Mouse (Mus musculus) midbrain, embryonic 14.5 days (tissue): ENCODE data around the gene Prtg. TPM values are rescaled to one million over a fixed set of nuclear protein-coding genes. Genes with fewer than 3 reads are reported as not detected.

Experiments used
- ATAC-seq: fragments of 200-750 bp; cut with Nextera tagmentation; 2 replicates; pipeline ENCODE4 v1.8.0; 2017; ENCODE audit warnings: moderate number of reproducible peaks, moderate library complexity; ENCODE audit not compliant: low FRiP score, low TSS enrichment
- DNase-seq: peaks from one replicate; pipeline ENCODE4 v3.0.0-alpha.2; 2015
- H3K27ac ChIP-seq: fragments of 300-500 bp; sonication (generic); replicated peaks from 2 replicates; pipeline ENCODE4 v1.5.1; 2014; ENCODE audit warnings: mild to moderate bottlenecking, low read depth, low read length, moderate library complexity
- H3K27me3 ChIP-seq: fragments of 300-500 bp; sonication (generic); 2 replicates; pipeline ENCODE4 v1.6.1; 2014; ENCODE audit warnings: low read length, control low read depth, mixed read lengths; ENCODE audit not compliant: control insufficient read depth, insufficient read depth
- H3K36me3 ChIP-seq: fragments of 300-500 bp; sonication (generic); 2 replicates; pipeline ENCODE4 v1.6.1; 2014; ENCODE audit warnings: low read length, control low read depth; ENCODE audit not compliant: control insufficient read depth, insufficient read depth
- H3K4me1 ChIP-seq: fragments of 300-500 bp; sonication (generic); 2 replicates; pipeline ENCODE4 v1.6.1; 2014; ENCODE audit warnings: mild to moderate bottlenecking, antibody characterized with exemption, low read length, control low read depth; ENCODE audit not compliant: control insufficient read depth, insufficient read depth
- H3K4me2 ChIP-seq: fragments of 300-500 bp; sonication (generic); 2 replicates; pipeline ENCODE4 v1.6.1; 2014; ENCODE audit warnings: mild to moderate bottlenecking, low read length, moderate library complexity
- H3K4me3 ChIP-seq: fragments of 300-500 bp; sonication (generic); replicated peaks from 2 replicates; pipeline ENCODE4 v1.5.1; 2014; ENCODE audit warnings: low read depth, low read length
- H3K9ac ChIP-seq: fragments of 300-500 bp; sonication (generic); replicated peaks from 2 replicates; pipeline ENCODE4 v1.6.1; 2014; ENCODE audit warnings: mild to moderate bottlenecking, low read length, moderate library complexity
- H3K9me3 ChIP-seq: fragments of 300-500 bp; sonication (generic); 2 replicates; pipeline ENCODE4 v1.6.1; 2016; ENCODE audit warnings: low read length, control low read depth, mixed read lengths; ENCODE audit not compliant: control insufficient read depth
- WGBS: fragments of 180-500 bp; shearing (Covaris S2); extraction: QIAGEN DNeasy Blood & Tissue Kit; methylation state at CpG from one replicate; pipeline ENCODE4 v1.1.7; 2014; 5-methylcytosine and 5-hydroxymethylcytosine counted together
- polyA plus RNA-seq: library from polyadenylated mRNA; unstranded; fragments of >200 nt; fragmentation: Nextera tagmentation; extraction: Ambion mirVana; gene quantifications from 2 replicates; pipeline ENCODE4 v1.2.1, GENCODE M21; 2014

The Prtg gene
- polyA plus RNA-seq = 0.30 and 0.54 TPM in 2 replicates

DNA sequence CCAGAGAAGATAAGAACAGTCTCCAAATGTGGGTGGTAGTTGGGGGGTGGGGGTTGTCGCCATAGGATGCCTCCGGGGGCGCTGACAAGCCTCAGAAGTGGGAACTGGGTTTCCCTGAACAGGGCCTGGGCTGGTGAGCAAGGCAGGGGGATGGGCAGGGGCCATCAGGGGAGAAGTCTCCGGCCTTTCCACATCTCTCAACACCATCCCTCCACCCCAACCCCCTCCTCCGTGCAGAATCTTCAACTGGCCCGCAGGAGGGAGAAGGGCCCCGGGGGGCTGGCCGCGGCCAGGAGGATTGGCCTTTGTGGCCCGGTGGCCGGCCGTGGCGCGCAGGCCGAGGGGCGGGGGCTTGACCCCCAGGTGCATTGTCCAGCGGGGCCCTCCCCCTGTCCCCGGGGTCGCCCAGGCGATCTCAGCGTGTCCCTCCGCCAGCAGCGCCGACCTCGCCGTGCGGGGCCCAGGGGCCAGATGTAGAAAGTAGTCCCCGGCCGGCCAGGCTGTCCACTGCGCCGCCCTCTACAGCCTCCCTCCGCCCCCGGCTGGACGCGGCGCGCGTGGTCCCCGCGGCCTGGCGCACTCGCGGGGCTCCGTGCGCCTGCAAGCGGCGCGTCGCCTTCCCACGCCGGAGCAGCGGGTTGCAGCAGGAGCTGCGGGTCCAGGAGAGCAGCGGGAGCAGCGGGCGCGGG lies at the start of gene Prtg:
Gene Prtg, plus strand, starts transcription at position 144 of the 689 bp plus-strand sequence.
- Histone ChIP-seq H3K4me2 (peak within 1 kb of the TSS; percentile 100), H3K9ac (peak within 1 kb of the TSS; percentile 76), H3K4me3 (peak within 1 kb of the TSS; percentile 73), H3K27me3 (peaks cover 9% of the 10 kb centered on the region; the same call in 1 of the 2 replicates), H3K27ac (peak within 1 kb of the TSS; percentile 76), H3K4me1 (peaks cover 14% of the 10 kb centered on the region), H3K9me3 (no peaks in the 10 kb centered on the region), H3K36me3 (no peaks in the 10 kb centered on the region)
- ATAC-seq = peak; percentile 80
- DNase-seq = peak; percentile 59
- under 1% methylated on average over 57 of the region's 57 CpGs for WGBS

DNA sequence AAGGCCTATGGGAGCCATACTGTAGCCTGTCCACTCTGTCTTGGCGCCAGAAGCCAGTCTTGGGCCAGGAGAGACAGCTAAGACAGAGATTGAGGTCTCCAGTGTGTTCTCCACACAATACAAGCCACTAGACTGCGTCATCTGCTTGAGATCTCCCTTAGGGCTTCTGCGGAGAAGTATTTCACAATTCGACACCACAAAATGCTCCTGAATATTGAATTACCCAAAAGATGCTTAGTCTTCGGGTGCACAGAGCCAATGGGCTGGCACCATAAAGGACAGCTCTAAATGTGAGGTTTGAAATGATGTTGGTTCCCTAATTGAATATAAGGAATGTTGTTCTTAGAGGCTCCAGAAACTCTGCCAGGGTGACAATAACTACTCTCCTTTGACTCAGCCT lies 49.5 kb upstream of the Prtg start:
- no peak for DNase-seq
- Histone ChIP-seq H3K9me3 (no peaks in the 10 kb centered on the region), H3K36me3 (no peaks in the 10 kb centered on the region), H3K27ac (no peak overlapping the region), H3K4me2 (no peak overlapping the region), H3K27me3 (no peaks in the 10 kb centered on the region), H3K4me1 (no peaks in the 10 kb centered on the region), H3K9ac (no peak overlapping the region), H3K4me3 (no peak overlapping the region)
- no peak for ATAC-seq
- WGBS = 81% methylated on average over 5 of the region's 5 CpGs

DNA sequence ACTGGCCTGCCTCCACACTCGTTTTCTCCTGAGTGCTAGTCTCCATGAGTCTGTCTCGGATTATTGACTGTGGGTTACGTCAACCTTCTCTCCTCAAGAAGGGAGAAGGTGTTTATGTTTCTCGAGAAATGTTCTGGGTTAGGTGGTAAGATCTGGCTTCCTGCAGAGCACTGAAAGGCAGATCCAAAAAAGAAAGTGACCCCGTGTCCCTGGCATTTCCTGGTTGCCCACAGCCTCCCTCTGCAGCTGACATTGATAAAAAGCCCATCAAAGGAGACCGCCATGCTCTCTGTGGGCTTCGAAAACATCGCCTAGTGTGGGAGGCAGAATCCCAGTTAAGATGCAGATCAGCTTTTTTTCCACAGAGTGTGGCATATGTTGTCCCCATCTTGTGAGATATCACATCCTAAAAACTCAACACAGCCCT lies 48.0 kb upstream of the Prtg start:
- no peaks in the 10 kb centered on the region for H3K4me1 ChIP-seq
- H3K4me2 ChIP-seq = no peak overlapping the region
- H3K4me3 ChIP-seq = no peak overlapping the region
- H3K9ac ChIP-seq = no peak overlapping the region
- whole genome bisulfite sequencing = 72% methylated on average over 8 of the region's 8 CpGs
- H3K9me3 ChIP-seq = no peaks in the 10 kb centered on the region
- H3K27me3 ChIP-seq = no peaks in the 10 kb centered on the region
- H3K36me3 ChIP-seq = no peaks in the 10 kb centered on the region
- H3K27ac ChIP-seq = no peak overlapping the region
- DNase-seq (no peak), ATAC-seq (no peak)

DNA sequence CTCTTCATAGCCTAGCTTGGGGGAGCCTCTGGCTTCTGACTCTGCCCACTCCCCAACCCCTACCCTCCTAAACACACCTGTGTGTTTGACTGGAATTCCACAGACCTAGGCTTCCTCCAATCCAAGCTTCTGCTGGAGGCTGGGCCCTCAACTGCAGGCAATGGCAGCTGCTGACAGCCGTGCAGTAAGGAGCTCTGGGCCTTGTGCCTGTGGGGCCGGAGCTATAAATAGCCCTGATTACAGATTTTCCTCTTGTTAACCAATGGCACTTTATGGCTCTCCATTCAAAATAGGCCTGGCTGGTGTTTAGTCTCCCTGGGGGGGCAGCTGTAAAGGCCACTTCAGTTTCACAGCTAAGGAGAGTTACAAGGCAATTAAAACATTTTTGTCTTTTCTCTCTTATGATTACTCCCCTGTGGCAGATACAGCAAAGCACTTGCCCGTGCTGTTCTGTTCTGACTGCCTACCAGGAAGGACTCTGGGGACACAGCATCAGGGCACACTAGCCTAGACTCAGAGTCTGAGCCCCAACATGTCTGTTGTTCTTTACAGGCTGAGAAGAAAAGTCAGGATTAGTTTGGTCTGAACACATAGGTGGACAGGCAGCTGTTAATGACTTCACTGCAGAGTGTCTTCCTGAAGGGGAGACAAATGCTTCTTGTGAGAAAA lies 43.5 kb upstream of the Prtg start:
- no peaks in the 10 kb centered on the region for H3K9me3 ChIP-seq
- 0 out of 2 replicates have a peak overlapping the region, but pooled peaks have one; percentile 21 for H3K27ac ChIP-seq
- ATAC-seq (no peak; the same call in 1 of the 2 replicates), DNase-seq (peak; percentile 46)
- H3K4me3 ChIP-seq = no peak overlapping the region
- no peaks in the 10 kb centered on the region for H3K27me3 ChIP-seq
- no peaks in the 10 kb centered on the region for H3K36me3 ChIP-seq
- WGBS = 18% methylated on average over 3 of the region's 3 CpGs
- no peak overlapping the region for H3K4me2 ChIP-seq
- H3K9ac ChIP-seq = no peak overlapping the region
- peaks cover 4% of the 10 kb centered on the region; the same call in 1 of the 2 replicates for H3K4me1 ChIP-seq

DNA sequence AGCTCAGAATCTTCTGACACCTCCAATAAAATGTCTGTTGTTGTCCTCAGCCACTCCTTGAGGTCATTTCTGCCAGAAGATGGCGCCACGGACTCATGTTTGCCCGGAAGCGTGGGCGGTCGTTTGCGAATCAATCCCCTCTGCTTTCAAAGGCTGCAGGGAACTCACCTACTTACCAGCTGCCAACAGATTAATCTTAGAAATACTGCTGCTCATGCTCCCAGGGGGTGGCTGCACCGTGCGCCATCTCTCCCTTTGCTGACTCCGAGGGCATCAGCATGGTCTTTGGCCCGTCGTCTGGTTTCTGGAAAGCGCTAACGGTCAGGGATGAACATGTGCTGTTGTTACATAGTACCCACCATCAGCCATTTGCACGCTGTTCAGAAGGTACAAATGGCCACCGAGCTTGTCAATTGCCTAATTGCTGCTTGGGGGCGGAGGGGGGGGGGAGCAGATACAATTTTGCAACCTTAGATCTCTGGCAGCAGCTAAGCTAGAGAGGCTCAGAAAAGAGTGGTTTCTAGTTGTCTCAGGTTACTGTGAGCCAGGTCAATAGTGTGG lies 39.8 kb upstream of the Prtg start:
- WGBS = 0% methylated on average over 17 of the region's 17 CpGs
- Histone ChIP-seq H3K9me3 (no peaks in the 10 kb centered on the region), H3K27me3 (no peaks in the 10 kb centered on the region), H3K9ac (peak overlapping the region; percentile 51; the same call in 1 of the 2 replicates), H3K36me3 (no peaks in the 10 kb centered on the region), H3K4me3 (peak overlapping the region; percentile 34), H3K27ac (peak overlapping the region; percentile 78), H3K4me1 (peaks cover 4% of the 10 kb centered on the region; the same call in 1 of the 2 replicates), H3K4me2 (peak overlapping the region; percentile 70)
- DNase-seq (peak; percentile 96), ATAC-seq (peak; percentile 68)

DNA sequence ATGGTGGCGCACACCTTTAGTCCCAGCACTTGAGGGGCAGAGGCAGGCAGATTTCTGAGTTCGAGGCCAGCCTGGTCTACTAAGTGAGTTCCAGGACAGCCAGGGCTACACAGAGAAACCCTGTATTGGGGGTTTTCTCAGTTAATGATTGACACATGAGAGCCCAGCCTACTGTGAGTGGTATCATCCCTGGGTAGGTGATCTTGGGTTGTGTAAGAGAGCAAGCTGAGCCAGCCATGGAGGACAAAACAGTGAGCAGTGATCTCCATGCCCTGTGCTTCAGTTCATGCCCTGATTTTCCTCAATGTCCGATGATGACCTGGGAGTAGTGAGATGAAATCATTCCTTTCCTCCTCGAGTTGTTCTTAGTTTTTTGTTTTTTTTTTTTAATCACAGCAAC lies 31.7 kb upstream of the Prtg start:
- no peaks in the 10 kb centered on the region for H3K36me3 ChIP-seq
- DNase-seq (no peak), ATAC-seq (no peak)
- no peak overlapping the region for H3K9ac ChIP-seq
- H3K4me3 ChIP-seq = no peak overlapping the region
- 88% methylated on average over 3 of the region's 4 CpGs for WGBS
- H3K4me2 ChIP-seq = no peak overlapping the region
- H3K27ac ChIP-seq = no peak overlapping the region
- H3K4me1 ChIP-seq = no peaks in the 10 kb centered on the region
- no peaks in the 10 kb centered on the region for H3K27me3 ChIP-seq
- no peaks in the 10 kb centered on the region for H3K9me3 ChIP-seq

DNA sequence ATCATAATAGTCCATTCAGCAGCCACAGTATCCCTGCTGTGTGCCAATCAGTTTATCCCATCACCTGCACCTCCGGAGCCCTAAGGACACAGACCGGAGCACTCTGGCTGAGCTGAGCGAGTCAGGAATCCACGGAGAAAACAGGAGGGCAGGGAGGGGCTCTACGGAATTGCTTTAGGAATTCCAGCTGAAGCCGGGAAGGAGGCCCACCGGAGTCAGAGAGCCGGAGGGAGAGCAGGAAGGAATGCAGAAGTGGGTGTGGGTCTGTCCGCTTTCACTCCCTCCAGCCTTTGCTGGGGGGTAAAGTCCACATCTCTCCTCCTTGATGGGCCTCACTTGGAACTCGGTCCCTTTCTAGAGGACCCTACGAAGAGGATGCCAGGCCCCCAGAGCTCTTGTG lies 27.7 kb upstream of the Prtg start:
- ATAC-seq = no peak

DNA sequence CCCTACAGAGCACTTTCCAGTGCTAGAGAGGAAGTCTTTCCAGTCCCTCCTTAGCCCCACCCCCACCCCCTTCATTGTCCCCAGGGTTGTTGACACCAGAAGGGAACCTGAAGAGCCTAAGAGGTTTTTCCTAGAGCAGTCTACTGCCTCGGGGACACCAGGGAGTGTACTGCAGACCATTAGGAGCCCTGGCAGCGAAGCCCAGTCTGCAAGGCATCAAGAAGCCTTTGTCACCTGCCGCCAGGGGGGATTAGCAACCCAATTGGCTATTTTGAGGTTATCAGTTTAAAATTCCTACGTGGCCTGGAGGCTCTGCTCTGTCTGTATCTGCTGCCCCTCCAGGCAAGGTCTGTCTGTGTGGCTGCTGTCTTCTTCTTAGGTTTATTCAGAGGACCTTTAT lies 26.9 kb upstream of the Prtg start:
- Histone ChIP-seq H3K36me3 (no peaks in the 10 kb centered on the region), H3K9ac (no peak overlapping the region), H3K27ac (no peak overlapping the region), H3K4me1 (no peaks in the 10 kb centered on the region), H3K4me3 (no peak overlapping the region), H3K9me3 (no peaks in the 10 kb centered on the region), H3K27me3 (no peaks in the 10 kb centered on the region), H3K4me2 (no peak overlapping the region)
- no peak for ATAC-seq
- WGBS = 11% methylated on average over 4 of the region's 4 CpGs
- DNase-seq = peak; percentile 33

More for the DNA sequence above, 27.7 kb upstream of the Prtg start:
- H3K9ac ChIP-seq = no peak overlapping the region
- WGBS = 65% methylated on average over 11 of the region's 11 CpGs
- DNase-seq = no peak
- no peaks in the 10 kb centered on the region for H3K36me3 ChIP-seq
- H3K4me1 ChIP-seq = no peaks in the 10 kb centered on the region
- H3K4me2 ChIP-seq = no peak overlapping the region
- no peak overlapping the region for H3K4me3 ChIP-seq
- H3K9me3 ChIP-seq = no peaks in the 10 kb centered on the region
- H3K27ac ChIP-seq = no peak overlapping the region
- no peaks in the 10 kb centered on the region for H3K27me3 ChIP-seq
